Mouse (Mus musculus) v-Abl transformed pro-B cells (cell line): ENCODE measurements around the gene Cops8.

Experiments
- in situ Hi-C, 2 experiments: fragments of 400-800 bp; cut with MboI; formaldehyde crosslinking; loops; one replicate each; pipeline ENCODE4 v1.15.1; 2025; ENCODE audit not compliant: unreplicated experiment in 2 of 2

Cops8 gene

GRCm38 (mm10) chr1:90602759-90603560 is at the start of gene Cops8:
Cops8 (plus strand) TSS chr1:90602981.
- in situ Hi-C loops: loop anchor here in 1 of 2 experiments (25.0 kb wide), 1 partner anchor 884 kb away; the partner anchor contains the start of gene Traf3ip1

DNA sequence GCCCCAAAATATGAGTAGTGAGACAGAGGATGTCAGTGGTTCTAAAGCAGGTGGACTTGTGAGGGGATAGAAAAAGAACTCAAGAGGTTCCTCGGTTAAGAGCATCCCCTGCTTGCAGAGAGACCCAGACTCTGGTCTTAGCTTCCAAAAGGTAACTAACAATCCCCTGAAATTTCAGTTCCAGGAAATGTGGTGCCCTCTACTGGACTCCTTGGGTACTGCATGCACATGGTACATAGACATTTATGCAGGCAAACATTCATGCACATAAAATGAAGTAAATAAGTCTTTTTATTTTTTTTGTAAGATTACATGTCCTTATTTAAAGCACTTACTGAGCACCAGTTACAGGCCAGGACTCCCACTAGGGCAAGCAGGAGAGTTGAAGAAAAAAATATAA is 45.6 kb upstream of the Cops8 start:
- in situ Hi-C loops: no loop called here

DNA sequence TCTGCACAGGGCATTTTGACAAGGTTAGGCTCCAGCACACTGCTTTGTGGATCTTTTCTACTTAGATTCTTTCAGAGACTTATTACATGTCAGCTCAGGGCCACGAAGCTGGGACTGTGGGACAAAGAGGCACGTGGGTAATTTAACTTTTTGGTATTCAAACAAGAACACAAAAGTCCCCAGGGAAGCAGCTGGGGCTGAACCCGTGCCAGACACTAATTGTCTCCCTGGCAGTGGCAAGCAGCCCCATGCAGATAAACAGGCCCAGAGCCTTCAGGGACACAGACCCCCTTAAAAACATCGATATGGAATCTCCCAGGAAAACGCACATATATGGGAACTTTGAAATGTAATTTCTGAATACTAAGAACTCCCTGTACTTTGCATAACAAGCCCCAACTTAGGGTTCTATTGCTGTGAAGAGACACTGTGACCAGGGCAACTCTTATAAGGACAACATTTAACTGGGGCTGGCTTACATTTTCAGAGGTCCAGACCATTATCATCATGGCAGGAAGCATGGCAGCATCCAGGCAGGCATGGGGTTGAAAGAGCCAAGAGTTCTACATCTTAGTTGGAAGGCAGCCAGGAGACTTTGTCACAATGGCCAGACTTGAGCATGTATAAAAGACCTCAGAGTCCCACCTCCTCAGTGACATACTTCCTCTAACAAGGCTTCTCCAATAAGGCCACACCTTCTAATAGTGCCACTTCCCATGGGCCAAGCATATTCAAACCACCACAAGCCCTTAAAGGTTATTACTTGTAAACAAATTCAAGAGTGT is 41.6 kb upstream of the Cops8 start:
- in situ Hi-C loops: no loop called here

GRCm38 (mm10) chr1:90563945-90564344 is 38.8 kb upstream of the Cops8 start:
- in situ Hi-C loops: no loop called here

DNA sequence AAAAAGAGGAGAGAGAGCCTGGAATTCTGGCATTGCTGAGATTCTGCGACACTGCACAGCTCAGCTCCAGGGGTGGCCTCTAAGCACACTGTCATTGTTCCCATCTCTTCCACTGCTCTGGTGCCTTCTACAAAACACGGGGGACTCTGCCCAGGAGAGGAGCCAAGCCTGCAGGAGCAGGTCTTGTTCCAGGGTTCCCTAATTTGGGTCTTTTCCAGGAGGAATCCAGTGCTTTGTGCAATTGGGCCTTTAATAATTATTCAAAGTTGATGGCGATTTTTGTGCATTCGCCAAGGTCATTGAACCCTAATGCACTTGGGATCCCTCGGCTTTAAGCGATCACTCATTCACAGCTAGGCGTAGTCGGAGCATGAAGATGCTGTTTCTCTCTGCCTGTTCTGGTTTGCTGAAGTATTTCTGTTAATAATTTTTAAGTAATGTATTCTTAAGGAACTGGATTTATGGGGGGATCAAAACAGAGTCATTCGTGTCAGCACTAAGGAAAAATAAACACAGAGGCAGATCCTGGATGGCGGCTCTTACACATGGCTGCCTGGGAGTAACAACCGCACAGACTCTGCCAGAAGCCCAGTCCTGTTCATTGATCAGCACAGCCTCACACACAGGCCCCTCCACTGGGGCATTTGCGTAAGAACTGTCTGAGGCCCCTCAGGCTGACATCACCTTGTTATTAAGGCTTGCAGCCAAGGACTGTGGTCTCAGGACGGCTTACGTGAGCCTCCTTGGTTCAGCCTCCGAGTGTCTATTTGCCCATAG is 35.9 kb upstream of the Cops8 start:
- in situ Hi-C loops: no loop called here

DNA sequence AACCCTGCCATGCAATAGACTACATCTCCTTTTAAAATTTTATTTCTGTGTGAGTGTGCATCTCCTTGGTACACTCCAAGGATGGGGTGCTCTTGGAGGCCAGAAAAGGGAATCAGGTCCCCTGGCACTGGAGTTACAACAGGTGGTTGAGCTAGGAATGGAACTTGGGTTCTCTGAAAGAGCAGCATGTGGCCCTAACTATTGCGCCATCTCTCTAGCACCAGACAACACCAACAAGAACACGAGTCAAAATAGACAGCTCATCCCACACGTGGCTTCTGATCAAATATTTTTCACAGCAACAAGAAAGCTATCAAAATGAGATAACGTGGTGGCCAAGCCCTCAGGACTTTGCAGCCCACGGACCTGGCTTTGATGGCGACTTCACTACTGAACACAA is 28.9 kb upstream of the Cops8 start:
- in situ Hi-C loops: no loop called here

- in situ Hi-C loops: loop anchor here (25.0 kb wide), 4 partner anchors 513 to 1863 kb away; partner anchors contain the start of gene Arl4c (in 1 of the 2)
Measured at GRCm38 (mm10) chr1:90574845-90575244, 27.9 kb upstream of the Cops8 start.

- in situ Hi-C loops: loop anchor here (25.0 kb wide), 4 partner anchors 515 to 1865 kb away; partner anchors contain the start of gene Arl4c (in 1 of the 2)
Measured at GRCm38 (mm10) chr1:90577417-90577816, 25.4 kb upstream of the Cops8 start.

DNA sequence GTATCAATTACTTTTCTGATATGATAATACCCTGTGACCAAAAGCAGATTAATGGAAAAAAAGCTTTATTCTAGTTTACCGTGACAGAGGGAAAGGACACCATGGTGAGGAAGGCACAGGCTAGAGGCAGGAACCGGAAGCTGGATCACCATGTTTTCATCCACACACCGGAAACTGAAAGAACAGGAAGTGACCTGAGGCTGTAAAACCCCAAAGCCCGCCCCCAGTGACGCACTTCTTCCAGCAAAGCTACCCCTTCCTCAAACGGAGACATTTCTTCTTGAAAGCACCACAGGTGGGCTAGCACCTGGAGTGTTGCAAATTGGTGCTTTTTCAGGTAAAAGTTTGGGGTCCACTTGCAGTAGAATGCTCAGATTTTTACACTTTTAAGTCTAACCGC is 20.1 kb upstream of the Cops8 start:
- in situ Hi-C loops: loop anchor here (25.0 kb wide), 4 partner anchors 520 to 1870 kb away; partner anchors contain the start of gene Arl4c (in 1 of the 2)

GRCm38 (mm10) chr1:90588021-90588734 is 14.6 kb upstream of the Cops8 start:
- in situ Hi-C loops: loop anchor here (25.0 kb wide), 4 partner anchors 526 to 1876 kb away; partner anchors contain the start of gene Arl4c (in 1 of the 2)

- in situ Hi-C loops: loop anchor here (10.0 to 25.0 kb wide), 5 partner anchors 526 to 1878 kb away; partner anchors contain the start of gene Arl4c (in 1 of the 2)
Measured at GRCm38 (mm10) chr1:90590797-90591196, 12.0 kb upstream of the Cops8 start.

- in situ Hi-C loops: loop anchor here (10.0 to 25.0 kb wide), 5 partner anchors 528 to 1880 kb away; partner anchors contain the start of gene Arl4c (in 1 of the 2)
Measured at GRCm38 (mm10) chr1:90592784-90593183, 10.0 kb upstream of the Cops8 start.

- in situ Hi-C loops: loop anchor here (10.0 to 25.0 kb wide), 5 partner anchors 534 to 1887 kb away; partner anchors contain the start of gene Arl4c (in 1 of the 2)
Measured at GRCm38 (mm10) chr1:90599226-90599625, 3.6 kb upstream of the Cops8 start.

- in situ Hi-C loops: loop anchor here in 1 of 2 experiments (25.0 kb wide), 1 partner anchor 886 kb away; the partner anchor contains the start of gene Traf3ip1
Measured at GRCm38 (mm10) chr1:90601096-90601495, 1.7 kb upstream of the Cops8 start.

- in situ Hi-C loops: loop anchor here in 1 of 2 experiments (25.0 kb wide), 1 partner anchor 884 kb away; the partner anchor contains the start of gene Traf3ip1
Measured at GRCm38 (mm10) chr1:90603561-90603887, 743 bp downstream of the Cops8 start.

DNA sequence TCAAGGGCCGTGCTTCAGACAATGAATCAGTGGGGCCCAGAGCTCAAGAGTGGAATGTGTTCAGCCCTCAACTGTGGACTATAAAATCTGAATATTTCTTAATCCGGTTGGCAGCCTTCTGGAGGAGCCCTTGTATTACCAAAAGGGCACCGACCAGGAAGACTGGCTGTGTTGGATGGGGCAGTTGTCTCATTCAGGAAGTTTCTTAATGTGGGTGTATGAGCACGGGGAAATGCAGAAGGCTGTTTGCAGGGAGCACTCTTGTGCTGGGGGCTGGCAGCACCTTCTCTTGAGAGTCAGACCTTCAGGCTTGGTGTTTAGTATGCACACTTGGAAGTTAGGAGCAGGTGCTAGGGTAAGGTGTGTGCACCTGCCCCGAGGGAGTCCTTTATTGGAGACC is 6.6 kb downstream of the Cops8 start:
- in situ Hi-C loops: loop anchor here in 1 of 2 experiments (25.0 kb wide), 1 partner anchor 878 kb away; the partner anchor contains the start of gene Traf3ip1

GRCm38 (mm10) chr1:90617258-90617657 is 14.5 kb downstream of the Cops8 start:
- in situ Hi-C loops: loop anchor here in 1 of 2 experiments (25.0 kb wide), 1 partner anchor 870 kb away; the partner anchor contains the start of gene Traf3ip1

DNA sequence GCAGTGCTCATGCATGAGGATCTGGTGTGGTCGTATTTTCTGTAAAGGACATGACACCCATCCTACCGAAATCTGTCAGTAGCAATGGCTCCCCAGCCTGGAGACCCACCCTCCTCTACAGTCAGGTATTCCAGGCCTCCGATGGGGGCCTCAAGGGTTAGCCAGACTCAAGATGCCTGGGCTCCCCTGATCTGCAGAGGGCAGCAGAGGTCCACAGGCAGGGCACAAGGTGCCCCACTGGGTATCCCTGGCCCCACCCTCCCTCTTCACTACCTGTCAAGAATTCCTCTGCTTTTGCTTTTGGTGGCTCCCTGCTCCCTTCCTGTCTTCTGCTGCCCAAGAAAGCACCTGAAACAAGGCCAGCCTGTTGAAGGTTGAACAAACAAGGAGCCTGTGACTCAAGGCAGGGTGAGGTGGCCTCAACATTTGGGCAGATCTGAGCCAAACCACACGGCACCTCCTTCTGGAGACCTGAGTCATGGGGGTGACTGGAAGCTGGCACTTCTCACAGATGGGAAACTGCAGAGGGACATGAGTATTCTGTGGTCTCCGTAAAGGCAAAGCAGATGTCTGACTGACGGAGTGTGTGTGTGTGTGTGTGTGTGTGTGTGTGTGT is 30.7 kb downstream of the Cops8 start:
- in situ Hi-C loops: no loop called here
